Mouse (Mus musculus): Measurements from ENCODE around the gene AC141477.1.

DNA sequence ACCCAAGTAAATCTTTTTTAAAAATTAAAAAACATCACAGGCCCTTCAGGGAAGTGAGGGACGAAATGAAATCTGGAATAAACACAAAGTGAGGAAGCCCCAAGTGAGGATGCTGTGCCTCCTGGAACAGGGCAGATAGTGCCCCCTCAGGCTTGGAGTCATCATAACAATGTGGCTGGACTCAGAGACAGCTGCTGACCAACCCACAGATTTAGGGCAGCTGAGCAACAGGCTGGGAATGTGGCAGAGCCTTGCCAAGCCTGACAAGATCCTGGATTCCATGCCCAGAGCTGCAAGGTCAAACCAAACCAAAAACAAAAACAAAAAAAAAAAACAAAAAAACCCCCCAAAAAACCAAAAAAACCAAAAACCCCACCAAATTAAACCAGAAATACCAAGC, 21.0 kb upstream of the AC141477.1 start:
- TF ChIP-seq USF1 (IDR thresholded peaks at IDR 0.05; ENCODE audit: low read depth) (no peak), MYOD1 (IDR thresholded peaks at IDR 0.05; ENCODE audit: control insufficient read depth in 1 of 3, insufficient read length in 2 of 3, low read depth in 2 of 3) (peak in 2 of 3 experiments; percentile 73 to 86), MYOG (IDR thresholded peaks at IDR 0.05; ENCODE audit: control insufficient read depth in 1 of 3, insufficient read depth in 1 of 3, insufficient read length in 2 of 3, low read depth in 2 of 3) (peak; percentile 55 to 88 (median 74)), E2F4 (IDR thresholded peaks at IDR 0.05; ENCODE audit: insufficient read depth) (no peak), POLR2A (IDR thresholded peaks at IDR 0.05; ENCODE audit: insufficient read length, low read depth) (no peak), REST (IDR thresholded peaks at IDR 0.05; ENCODE audit: insufficient read depth, insufficient read length) (no peak), POLR2AphosphoS2 (IDR thresholded peaks at IDR 0.05; ENCODE audit: insufficient read length, low read depth) (no peak), TCF12 (IDR thresholded peaks at IDR 0.05; ENCODE audit: insufficient read depth, poor library complexity, severe bottlenecking) (peak; percentile 27), CEBPB (IDR thresholded peaks at IDR 0.05; ENCODE audit: insufficient read depth, poor library complexity, severe bottlenecking) (no peak), MAX (IDR thresholded peaks at IDR 0.05; ENCODE audit: low read depth) (no peak)
